Mouse (Mus musculus): ENCODE data around the gene Creb3l2. TPM values are rescaled to one million over a fixed set of nuclear protein-coding genes. Genes with fewer than 3 reads are reported as not detected.

Creb3l2 gene
- polyA plus RNA-seq, 1 experiment from 2014 or later = 5.2 TPM

DNA sequence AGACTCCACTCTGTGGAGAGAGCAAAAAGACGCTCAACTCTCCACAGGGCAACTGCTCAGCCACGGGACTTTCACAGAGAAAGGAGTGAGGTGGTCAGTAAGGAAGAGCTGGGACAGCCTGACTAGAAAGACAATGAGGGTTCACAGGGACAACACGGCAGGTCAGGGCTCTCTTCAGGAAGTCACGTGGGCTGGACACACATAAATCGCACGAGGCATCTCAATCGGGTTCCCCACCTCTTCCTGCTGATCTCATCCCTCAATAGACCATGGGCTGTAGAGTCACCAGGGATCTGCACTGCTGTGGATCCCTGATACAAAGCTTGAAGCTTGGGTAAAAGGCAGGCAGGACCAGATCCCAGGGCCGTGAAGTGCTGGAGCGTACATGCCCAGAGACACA lies 88.3 kb downstream of the Creb3l2 start:
- WGBS = 91% methylated on average over 9 of the region's 9 CpGs
- H3K4me3 ChIP-seq = no peak overlapping the region
- H3K27ac ChIP-seq (replicated peaks) = no peak overlapping the region
- 0 out of 2 replicates have a peak, but pooled peaks cover 3% of the 10 kb centered on the region for H3K9me3 ChIP-seq (replicated peaks)
- peaks cover 6% of the 10 kb centered on the region; the same call in 1 of the 2 replicates for H3K36me3 ChIP-seq
- DNase-seq (ENCODE audit: low spot score) = no peak
- H3K27me3 ChIP-seq (ENCODE audit: low read depth, poor library complexity, severe bottlenecking) = no peaks in the 10 kb centered on the region
- H3K4me1 ChIP-seq = peaks cover 22% of the 10 kb centered on the region

DNA sequence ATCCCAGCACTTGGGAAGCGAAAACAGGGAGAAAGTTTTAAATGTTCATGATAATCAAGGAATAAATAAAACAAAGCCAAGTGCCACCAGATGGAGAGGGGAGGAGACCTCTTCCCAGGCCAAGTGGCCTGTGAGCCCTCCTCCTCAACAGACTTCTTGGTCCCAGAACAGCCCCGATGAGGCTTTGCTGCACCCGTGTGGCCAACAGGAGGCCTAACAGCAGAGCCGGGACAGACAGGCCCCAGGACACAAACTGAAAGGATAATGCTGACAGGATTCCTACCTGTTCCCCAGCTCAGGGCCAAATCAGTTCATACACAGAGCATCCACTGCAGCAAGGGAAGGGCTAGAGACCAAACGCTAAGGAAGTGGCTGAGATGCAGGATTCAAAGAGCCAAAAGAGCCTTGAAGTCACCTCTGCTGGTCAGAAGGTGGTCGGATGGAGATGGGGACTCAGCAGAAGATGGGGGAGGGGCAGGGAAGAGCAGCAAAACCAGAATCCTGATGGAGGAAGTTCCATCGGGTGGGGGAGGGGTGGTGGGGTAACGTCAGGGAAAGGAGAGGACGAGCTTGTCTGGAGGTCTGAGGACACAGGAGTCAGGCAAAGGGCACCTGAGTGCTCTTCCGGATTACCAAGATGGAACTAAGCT lies 90.1 kb downstream of the Creb3l2 start:
- peaks cover 6% of the 10 kb centered on the region; the same call in 1 of the 2 replicates for H3K36me3 ChIP-seq
- no peak overlapping the region for H3K27ac ChIP-seq (replicated peaks)
- H3K4me1 ChIP-seq = peaks cover 5% of the 10 kb centered on the region; the same call in 1 of the 2 replicates
- 0 out of 2 replicates have a peak, but pooled peaks cover 3% of the 10 kb centered on the region for H3K9me3 ChIP-seq (replicated peaks)
- no peak overlapping the region for H3K4me3 ChIP-seq
- 23% methylated on average over 10 of the region's 10 CpGs for WGBS
- peak; percentile 70 for DNase-seq (ENCODE audit: low spot score)
- H3K27me3 ChIP-seq (ENCODE audit: low read depth, poor library complexity, severe bottlenecking) = no peaks in the 10 kb centered on the region

- Histone ChIP-seq H3K36me3 (peaks cover under 1% of the 10 kb centered on the region; the same call in 1 of the 2 replicates), H3K4me3 (no peak overlapping the region), H3K4me1 (0 out of 2 replicates have a peak, but pooled peaks cover 2% of the 10 kb centered on the region), H3K27ac (replicated peaks) (no peak overlapping the region), H3K27me3 (ENCODE audit: low read depth, poor library complexity, severe bottlenecking) (no peaks in the 10 kb centered on the region), H3K9me3 (replicated peaks) (no peaks in the 10 kb centered on the region)
- WGBS = 93% methylated on average over 8 of the region's 8 CpGs
- DNase-seq (ENCODE audit: low spot score) = no peak
These were observed 91.6 kb downstream of the Creb3l2 start for GRCm38 (mm10) chr6:37350315-37350714.

GRCm38 (mm10) chr6:37347606-37348005 lies 94.3 kb downstream of the Creb3l2 start:
- H3K27ac ChIP-seq (replicated peaks) = no peak overlapping the region
- H3K36me3 ChIP-seq = no peaks in the 10 kb centered on the region
- no peaks in the 10 kb centered on the region for H3K9me3 ChIP-seq (replicated peaks)
- no peaks in the 10 kb centered on the region for H3K4me1 ChIP-seq
- H3K27me3 ChIP-seq (ENCODE audit: low read depth, poor library complexity, severe bottlenecking) = no peaks in the 10 kb centered on the region
- WGBS = 85% methylated on average over 5 of the region's 5 CpGs
- DNase-seq (ENCODE audit: low spot score) = no peak
- no peak overlapping the region for H3K4me3 ChIP-seq

DNA sequence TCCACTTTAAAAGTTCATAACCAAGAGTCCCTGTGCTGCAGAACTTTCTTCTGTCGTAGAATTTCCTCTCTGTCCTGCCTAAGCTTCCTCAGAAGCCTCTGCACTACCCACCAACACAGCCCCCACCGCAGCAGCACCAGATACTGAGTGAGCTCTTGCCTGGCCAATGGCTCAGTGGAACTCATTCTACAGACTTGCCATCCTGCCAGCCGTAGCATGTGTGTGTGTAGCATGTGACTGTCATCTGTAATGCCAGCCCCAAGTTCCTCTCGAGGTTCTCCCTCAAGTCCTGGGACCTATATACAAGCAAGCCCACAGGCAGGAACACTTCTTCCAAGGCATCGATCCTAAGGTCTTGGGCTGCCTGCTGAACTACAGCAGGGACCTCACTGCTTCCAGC lies 103.9 kb downstream of the Creb3l2 start:
- Histone ChIP-seq H3K27ac (replicated peaks) (no peak overlapping the region), H3K4me3 (no peak overlapping the region), H3K4me1 (peaks cover 15% of the 10 kb centered on the region), H3K9me3 (replicated peaks) (no peaks in the 10 kb centered on the region), H3K27me3 (ENCODE audit: low read depth, poor library complexity, severe bottlenecking) (no peaks in the 10 kb centered on the region), H3K36me3 (no peaks in the 10 kb centered on the region; the same call in 1 of the 2 replicates)
- 88% methylated on average over 5 of the region's 5 CpGs for WGBS
- DNase-seq (ENCODE audit: low spot score) = no peak

DNA sequence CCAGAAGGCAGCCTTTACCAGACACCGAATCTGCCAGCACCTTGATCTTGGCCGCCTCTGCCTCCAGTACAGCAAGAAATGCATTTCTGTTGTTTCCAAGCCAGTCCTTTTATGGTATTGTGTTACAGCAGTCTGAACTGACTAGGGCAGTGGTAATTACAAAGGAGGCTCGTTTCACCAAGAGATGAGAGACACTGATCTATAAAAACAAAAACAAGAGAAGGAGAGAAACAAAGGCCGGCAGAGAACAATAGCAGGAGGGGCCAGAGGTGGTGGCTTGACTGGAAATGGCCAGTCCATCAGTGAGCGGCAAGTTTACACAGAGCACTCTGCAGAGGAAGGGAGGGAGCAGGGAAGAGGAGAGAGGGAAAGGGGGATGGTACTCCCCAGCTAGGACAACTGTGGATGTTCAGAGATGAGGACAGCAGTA lies 105.1 kb downstream of the Creb3l2 start:
- no peak for DNase-seq (ENCODE audit: low spot score)
- H3K27ac ChIP-seq (replicated peaks) = peak overlapping the region; percentile 23

DNA sequence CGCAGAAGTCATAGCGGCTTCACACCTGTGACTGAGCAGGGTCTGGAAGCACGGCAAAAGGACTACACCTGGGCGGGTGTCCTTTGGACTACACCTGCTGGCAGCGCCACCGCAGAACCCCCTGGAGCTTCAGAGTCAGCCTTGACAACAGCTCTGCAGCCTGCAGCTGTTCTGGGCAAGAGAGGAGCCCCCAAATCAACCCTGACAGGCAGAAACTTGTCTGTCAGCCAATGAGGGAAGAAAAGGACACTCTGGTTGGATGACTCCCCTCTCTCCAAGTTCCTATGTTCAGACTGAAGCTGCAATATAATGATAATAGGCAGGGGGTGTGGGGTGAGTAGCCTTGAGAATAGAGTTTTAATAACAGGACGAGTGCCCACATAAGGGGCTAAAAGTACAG lies 105.6 kb downstream of the Creb3l2 start:
- Histone ChIP-seq H3K4me3 (no peak overlapping the region), H3K9me3 (replicated peaks) (no peaks in the 10 kb centered on the region), H3K27ac (replicated peaks) (peak overlapping the region; percentile 23), H3K27me3 (ENCODE audit: low read depth, poor library complexity, severe bottlenecking) (no peaks in the 10 kb centered on the region), H3K36me3 (no peaks in the 10 kb centered on the region; the same call in 1 of the 2 replicates), H3K4me1 (peaks cover 20% of the 10 kb centered on the region)
- no peak for DNase-seq (ENCODE audit: low spot score)
- 56% methylated on average over 7 of the region's 7 CpGs for WGBS

More for the DNA sequence above, 105.1 kb downstream of the Creb3l2 start:
- no peaks in the 10 kb centered on the region for H3K9me3 ChIP-seq (replicated peaks)
- no peak overlapping the region for H3K4me3 ChIP-seq
- H3K36me3 ChIP-seq = no peaks in the 10 kb centered on the region; the same call in 1 of the 2 replicates
- peaks cover 16% of the 10 kb centered on the region for H3K4me1 ChIP-seq
- no peaks in the 10 kb centered on the region for H3K27me3 ChIP-seq (ENCODE audit: low read depth, poor library complexity, severe bottlenecking)
- 14% methylated on average over 5 of the region's 5 CpGs for WGBS

DNA sequence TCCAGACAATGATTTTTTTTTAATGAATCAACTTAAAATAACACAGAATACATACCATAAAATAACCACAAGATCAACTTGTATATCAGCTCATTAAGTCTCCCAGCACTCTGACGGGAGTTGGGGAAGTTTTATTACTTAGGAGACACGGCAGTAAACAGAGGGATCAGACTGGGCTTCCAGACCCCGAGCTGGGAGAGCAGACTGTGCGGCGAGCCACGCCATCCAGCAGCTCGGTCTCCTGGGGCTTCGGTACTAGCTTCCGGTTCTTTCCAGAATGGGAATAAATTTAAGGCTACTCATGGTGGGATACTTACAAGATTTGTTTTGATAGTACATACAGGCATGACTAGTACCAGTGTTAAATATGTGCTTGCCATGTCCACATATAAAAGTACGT lies 109.1 kb downstream of the Creb3l2 start:
- Histone ChIP-seq H3K27ac (replicated peaks) (no peak overlapping the region), H3K27me3 (ENCODE audit: low read depth, poor library complexity, severe bottlenecking) (no peaks in the 10 kb centered on the region), H3K36me3 (no peaks in the 10 kb centered on the region; the same call in 1 of the 2 replicates), H3K9me3 (replicated peaks) (no peaks in the 10 kb centered on the region), H3K4me3 (no peak overlapping the region), H3K4me1 (peaks cover 36% of the 10 kb centered on the region)
- 88% methylated on average over 10 of the region's 10 CpGs for WGBS
- no peak for DNase-seq (ENCODE audit: low spot score)

GRCm38 (mm10) chr6:37329901-37330864 lies 111.8 kb downstream of the Creb3l2 start:
- Histone ChIP-seq H3K4me1 (peaks cover 27% of the 10 kb centered on the region), H3K9me3 (replicated peaks) (no peaks in the 10 kb centered on the region), H3K4me3 (no peak overlapping the region), H3K27me3 (ENCODE audit: low read depth, poor library complexity, severe bottlenecking) (no peaks in the 10 kb centered on the region), H3K36me3 (no peaks in the 10 kb centered on the region; the same call in 1 of the 2 replicates), H3K27ac (replicated peaks) (no peak overlapping the region)
- WGBS = 66% methylated on average over 5 of the region's 5 CpGs
- no peak for DNase-seq (ENCODE audit: low spot score)

DNA sequence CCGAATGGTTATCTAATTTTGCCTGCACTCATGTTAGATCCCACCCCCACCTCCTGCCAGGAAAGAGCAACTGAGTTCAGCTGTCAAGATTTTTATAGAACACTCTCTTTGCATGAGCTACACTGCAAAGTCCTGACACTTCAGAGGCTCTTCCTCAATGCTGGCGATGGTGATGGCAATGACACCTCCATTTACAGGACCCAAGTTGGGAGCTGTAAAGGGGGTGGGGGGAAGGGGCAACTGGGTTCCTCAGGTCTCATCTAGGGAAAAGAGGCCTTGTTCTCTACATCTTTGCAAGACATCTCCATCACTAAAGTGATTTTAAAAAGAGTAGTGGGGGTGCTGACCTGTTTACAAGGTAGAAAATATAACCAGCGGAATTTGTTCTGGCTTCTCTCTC lies 112.6 kb downstream of the Creb3l2 start:
- no peaks in the 10 kb centered on the region; the same call in 1 of the 2 replicates for H3K36me3 ChIP-seq
- H3K4me1 ChIP-seq = peaks cover 27% of the 10 kb centered on the region
- no peak overlapping the region for H3K27ac ChIP-seq (replicated peaks)
- no peak overlapping the region for H3K4me3 ChIP-seq
- 90% methylated on average over 3 of the region's 3 CpGs for WGBS
- H3K9me3 ChIP-seq (replicated peaks) = no peaks in the 10 kb centered on the region
- H3K27me3 ChIP-seq (ENCODE audit: low read depth, poor library complexity, severe bottlenecking) = no peaks in the 10 kb centered on the region
- DNase-seq (ENCODE audit: low spot score) = no peak

GRCm38 (mm10) chr6:37328671-37329070 lies 113.3 kb downstream of the Creb3l2 start:
- Histone ChIP-seq H3K4me3 (no peak overlapping the region), H3K27ac (replicated peaks) (no peak overlapping the region; the same call in 1 of the 2 replicates), H3K27me3 (ENCODE audit: low read depth, poor library complexity, severe bottlenecking) (no peaks in the 10 kb centered on the region), H3K4me1 (peaks cover 27% of the 10 kb centered on the region), H3K9me3 (replicated peaks) (no peaks in the 10 kb centered on the region), H3K36me3 (no peaks in the 10 kb centered on the region)
- WGBS = 35% methylated on average over 7 of the region's 7 CpGs
- no peak for DNase-seq (ENCODE audit: low spot score)

DNA sequence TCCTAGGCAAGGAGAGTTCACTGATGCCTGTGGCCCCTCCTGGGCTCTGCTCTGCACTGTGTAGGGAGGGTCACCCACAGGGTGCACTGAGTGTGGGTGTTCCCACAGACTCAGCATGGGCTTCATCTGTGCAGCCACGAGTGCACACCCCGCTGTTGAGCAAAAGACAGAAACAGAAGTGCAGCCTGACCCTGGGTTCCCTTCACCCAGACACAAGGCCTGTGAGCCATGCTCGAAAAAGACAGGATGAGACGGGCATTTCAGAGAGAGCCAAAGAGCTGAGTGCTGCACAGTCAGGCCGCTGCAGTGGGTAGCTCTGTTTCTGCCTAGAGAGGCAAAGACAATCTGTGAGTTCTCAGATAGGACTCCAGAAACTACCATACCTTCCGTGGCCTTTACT lies 114.4 kb downstream of the Creb3l2 start:
- peaks cover 27% of the 10 kb centered on the region for H3K4me1 ChIP-seq
- H3K9me3 ChIP-seq (replicated peaks) = no peaks in the 10 kb centered on the region
- H3K36me3 ChIP-seq = no peaks in the 10 kb centered on the region
- H3K27ac ChIP-seq (replicated peaks) = 0 out of 2 replicates have a peak overlapping the region, but pooled peaks have one; percentile 59
- WGBS = 46% methylated on average over 6 of the region's 6 CpGs
- no peaks in the 10 kb centered on the region for H3K27me3 ChIP-seq (ENCODE audit: low read depth, poor library complexity, severe bottlenecking)
- DNase-seq (ENCODE audit: low spot score) = no peak
- no peak overlapping the region for H3K4me3 ChIP-seq

Measured in midbrain, embryonic 10.5 days (tissue).